Mouse (Mus musculus) kidney, adult 9 months (tissue): ENCODE measurements around the gene Ptges3.
"Not testable (repeated sequence)": the region's sequence is repeated elsewhere in the genome, so short reads cannot be mapped to it uniquely, and the experiment has no call there.

Experiments
- DNase-seq: peaks from one replicate; pipeline ENCODE4 v3.0.0; 2022

Ptges3 gene

DNA sequence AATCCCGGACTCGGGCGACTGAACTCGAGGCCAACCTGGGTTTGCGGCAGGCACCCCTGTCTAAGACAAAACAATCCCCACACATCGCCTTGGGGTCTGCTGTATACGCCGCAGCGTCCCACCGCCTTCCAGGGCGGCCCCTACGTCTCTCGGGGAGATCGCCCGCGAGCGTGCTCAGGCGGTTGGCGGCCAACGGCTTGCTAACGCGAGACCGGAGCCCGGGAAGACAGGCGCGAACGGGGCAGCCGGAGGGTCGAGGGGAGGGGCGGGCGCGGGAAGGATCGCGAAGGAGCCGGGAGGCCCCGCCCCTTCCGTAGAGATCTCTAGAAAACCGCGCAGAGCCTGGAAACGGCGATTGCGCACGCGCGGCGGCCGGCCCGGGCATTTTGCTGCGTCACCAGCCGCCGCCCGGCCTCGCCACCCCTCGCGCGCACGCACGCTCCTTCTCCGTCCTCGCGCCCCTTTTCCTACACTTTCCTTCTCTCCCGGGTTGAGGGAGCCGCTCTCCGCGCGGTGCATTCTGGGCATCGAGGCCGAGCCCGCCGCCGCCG lies at the start of gene Ptges3:
TSS of gene Ptges3 (plus strand) at position 354 of the 551 bp plus-strand sequence.
- DNase-seq: peak; percentile 97

DNA sequence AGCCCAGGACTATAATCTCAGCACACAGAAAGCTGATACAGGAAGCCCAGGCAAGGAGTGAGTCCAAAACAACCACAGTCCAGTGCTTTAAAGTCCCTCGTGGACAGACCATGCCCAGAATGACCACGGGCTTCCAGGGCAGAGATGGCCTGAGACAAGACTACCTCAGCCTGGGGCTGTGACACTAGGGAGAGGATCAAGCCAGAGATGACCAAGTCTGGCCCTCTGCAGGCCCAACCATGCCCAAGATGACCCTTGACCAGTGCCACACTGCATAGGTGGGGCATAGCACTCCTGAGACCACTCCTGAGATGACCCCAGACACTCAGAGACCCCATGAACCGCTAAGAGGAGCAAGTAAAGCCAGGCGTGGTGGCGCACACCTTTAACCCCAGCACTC lies 49.0 kb upstream of the Ptges3 start:
- no peak for DNase-seq

DNA sequence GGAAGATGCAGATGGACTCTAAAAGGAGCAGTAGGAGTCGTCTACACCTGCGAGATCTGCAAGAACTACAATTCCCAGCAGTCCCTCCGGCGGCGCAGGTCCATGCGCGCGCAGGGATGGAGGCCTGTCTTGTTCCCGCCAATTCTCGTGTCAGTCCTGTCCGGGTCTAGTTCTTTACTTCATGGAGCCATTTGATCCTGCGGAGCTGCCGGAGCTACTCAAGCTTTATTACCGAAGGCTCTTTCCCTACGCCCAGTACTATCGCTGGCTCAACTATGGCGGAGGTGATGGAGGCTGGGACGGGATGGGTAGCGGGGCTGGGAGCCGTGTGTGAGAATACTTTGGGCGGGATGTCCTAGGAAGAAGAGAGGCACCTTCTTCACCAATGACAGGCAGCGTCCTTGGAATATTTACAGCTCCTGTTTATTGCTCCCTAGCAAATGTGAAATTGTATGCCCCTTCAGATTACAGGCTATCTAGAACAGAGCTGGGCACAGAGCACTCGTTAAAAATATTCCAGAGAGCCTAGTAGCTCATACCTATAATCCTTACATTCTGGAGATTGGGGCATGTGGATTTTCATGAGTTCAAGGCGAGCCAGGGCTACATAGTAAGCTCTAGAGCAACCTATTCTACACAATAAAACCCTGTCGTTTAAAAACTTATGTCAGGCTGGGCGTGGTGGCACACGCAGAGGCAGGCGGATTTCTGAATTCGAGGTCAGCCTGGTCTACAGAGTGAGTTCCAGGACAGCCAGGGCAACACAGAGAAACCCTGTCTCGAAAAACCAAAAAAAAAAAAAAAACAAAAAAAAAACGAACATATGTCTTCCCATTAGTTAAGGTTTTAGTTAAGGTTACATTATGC lies 43.5 kb upstream of the Ptges3 start, which contains the start of gene Prim1:
TSS of gene Prim1 (plus strand) at position 101 of the 867 bp plus-strand sequence.
- peak; percentile 89 for DNase-seq

DNA sequence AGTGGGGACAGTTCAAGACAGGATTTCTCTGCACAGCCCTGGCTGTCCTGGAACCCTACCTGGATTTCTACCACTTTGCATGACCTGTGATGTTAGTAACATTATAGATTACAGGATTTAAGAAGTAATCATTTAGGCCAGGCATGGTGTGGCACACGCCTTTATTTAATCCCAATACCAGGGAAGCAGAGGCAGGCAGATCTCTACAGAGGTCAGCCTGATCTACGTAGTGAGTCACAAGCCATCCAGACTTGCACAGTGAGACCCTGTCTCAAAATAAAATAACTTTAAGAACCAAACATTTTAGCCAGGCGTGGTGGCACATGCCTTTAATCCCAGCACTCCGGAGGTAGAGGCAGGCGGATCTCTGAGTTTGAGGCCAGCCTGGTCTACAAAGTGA lies 36.6 kb upstream of the Ptges3 start:
- no peak for DNase-seq

DNA sequence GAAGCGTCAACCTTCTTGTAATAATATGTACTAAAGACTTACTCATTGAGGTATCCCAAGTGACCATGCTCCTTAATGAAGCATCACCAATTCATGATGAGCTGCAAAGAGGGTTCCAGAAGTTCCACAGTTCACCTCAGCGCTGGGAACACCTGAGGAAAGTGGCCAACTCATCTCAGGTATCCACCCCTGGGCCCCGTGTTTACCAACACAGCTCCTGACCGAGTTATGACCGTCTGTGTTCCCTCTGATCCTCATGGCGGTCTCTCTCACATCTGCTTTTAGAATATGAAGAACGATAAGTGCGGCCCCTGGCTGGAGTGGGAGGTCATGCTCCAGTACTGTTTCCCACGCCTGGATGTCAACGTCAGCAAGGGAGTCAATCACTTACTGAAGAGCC lies 35.3 kb upstream of the Ptges3 start:
- no peak for DNase-seq

DNA sequence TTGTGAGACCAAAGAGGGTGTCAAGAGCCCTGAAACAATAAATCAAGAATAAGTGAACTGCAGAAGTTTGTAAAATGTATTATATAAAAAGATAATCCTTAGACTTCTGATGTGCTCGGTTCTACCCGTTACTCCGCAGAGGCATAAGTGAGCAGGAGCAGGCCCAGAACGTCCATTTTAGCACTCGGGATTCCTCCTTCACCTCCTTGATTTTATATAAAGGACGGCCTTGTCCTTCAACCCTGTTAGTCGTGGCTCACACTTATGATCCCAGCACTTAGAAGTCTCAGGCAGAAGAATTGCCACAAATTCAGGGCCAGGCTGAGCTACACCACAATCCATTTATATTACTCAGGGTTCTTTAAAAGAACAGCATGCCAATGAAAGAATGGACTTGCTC lies 28.8 kb upstream of the Ptges3 start:
- no peak for DNase-seq

DNA sequence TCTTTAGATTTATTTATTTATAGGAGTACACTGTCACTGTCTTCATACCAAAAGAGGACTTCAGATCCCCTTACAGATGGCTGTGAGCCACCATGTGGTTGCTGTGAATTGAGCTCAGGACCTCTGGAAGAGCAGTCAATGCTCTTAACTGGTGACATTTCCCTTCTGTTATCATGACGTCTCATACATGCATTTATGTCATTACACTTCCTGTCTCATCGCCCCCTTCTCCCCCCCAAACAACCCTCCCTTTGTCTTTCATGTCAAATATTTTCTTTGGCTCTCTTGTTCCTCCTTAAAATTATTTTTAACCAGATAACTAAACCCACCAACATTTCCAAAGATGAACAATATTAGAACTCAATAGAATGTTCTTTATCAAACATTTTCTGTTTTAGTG lies 27.9 kb upstream of the Ptges3 start:
- DNase-seq: no peak

DNA sequence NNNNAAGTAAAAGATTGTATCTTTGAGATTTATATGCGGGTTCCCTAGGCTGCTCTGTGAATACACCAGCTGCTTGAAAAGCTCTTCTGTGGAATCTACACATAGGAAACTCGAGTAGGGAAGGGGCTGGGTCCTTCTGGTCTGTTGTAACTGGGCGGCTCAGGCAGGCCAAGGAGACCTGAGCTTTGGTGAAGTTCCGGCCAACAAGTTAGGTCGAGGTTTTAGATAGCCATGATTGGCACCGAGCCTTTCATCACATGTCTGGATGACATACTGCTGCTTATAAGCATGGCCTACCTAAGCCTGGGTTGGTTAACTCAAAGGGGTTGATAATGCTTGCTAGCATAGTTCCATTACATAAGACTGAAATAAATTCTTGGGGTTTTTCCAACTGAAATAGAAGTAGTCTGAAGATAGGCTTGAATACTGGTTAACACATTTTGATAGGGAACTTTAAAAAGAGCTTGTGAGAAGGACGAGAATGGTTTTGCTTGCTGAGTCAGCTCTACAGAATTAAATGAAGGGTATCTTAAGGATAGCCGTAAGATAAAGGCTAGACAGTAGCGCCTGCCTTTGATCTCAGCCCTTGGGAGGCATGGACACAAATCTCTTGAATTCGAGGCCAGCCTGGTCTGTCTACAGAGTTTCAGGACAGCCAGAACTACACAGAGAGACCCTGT lies 21.9 kb upstream of the Ptges3 start:
- DNase-seq: peak; percentile 64

DNA sequence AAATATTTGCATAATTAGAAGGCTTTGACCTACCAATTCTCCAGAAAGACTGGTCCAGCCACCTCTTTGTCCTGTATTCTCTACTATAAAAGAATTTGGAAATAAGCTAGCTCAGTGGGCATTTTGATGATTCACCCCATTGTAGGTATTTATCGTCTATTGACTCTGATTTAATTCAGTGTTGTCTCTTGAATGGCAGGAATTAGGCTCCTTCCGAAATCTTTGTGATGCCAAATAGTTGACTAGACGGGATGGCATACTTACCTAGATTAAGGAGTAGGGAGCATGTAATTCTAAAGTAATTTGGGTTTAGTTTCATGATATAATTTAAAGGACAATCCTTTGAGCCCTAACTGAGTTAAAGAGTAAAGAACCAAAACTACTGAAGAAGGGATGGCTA lies 20.8 kb upstream of the Ptges3 start:
- no peak for DNase-seq

DNA sequence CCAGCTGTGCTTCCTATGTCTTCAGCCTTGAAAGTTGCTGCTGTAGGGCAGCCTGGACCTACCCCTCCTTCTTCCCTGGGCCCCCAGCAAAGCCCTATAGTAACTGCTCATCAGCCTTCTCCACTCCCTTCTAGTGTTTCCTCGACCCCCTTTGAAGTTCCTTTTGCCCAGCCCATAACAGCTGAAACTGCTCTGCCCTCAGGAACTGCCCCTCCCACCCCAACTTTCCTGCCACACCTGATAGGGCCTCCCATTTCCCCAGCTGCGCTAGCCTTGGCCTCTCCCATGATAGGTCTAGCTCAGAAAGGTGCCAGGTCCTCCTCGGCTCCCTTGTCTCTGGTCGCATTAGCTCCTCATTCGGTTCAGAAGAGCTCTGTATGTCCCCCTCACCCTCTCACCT lies 19.6 kb upstream of the Ptges3 start:
- no peak for DNase-seq

DNA sequence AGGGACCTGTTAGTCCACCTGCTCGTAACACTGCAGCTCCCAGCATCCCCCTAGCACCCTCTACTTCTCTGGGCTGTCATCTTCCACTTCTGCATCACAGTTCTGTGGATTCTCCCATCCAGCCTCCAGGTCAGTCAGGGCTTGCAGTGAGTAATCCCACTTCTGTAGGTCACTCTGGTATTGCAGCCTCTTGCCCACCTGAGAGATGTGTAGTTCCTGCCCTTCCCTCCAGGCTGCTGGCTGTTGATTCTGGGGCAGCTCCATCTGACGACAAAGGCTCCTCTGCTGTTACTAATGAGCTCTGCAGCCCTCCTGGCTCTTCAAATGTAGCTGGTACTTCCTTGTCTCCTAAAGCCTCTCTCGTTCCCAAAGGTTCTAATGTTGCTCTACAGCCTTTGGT lies 18.9 kb upstream of the Ptges3 start:
- no peak for DNase-seq

DNA sequence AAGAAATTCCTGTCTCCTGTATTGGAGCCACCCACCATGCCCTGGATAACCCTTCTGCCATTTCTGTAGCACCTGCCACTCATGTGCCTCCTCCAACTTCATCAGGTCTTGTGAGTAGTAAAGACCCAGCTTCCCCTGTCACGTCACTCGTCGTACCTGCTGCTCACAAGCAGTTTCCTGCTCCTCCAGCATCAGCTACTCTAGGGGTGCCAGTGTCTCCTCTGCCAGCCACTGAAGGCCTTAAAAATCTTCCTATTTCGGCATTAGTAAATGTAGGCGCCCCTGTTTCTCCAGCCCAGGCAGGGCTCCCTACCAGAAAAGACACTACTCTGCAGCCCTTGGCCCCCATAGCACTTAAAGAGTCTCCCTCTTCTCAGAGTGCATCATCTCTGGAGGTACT lies 18.5 kb upstream of the Ptges3 start:
- no peak for DNase-seq

DNA sequence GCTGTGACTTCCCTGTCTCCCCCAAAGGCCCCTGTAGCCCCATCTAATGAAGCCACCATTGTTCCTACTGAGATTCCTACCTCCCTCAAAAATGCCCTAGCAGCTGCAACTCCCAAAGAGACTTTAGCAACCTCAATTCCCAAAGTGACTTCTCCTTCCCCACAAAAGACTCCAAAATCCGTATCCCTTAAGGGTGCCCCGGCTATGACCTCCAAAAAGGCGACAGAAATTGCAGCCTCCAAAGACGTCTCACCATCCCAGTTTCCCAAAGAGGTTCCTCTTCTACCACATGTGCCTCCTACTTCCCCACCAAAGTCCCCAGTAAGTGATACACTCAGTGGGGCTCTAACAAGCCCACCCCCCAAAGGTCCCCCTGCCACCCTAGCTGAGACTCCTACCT lies 17.1 kb upstream of the Ptges3 start:
- no peak for DNase-seq

DNA sequence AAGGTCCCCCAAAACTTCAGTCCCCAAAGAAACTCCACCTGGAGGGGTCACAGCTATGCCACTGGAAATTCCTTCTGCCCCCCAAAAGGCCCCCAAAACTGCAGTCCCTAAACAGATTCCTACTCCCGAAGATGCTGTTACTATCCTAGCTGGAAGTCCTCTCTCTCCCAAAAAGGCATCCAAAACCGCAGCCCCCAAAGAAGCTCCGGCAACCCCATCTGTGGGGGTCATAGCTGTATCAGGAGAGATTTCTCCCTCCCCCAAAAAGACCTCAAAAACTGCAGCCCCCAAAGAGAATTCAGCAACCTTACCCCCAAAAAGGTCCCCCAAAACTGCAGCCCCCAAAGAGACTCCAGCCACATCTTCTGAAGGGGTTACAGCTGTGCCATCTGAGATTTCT lies 16.3 kb upstream of the Ptges3 start:
- DNase-seq: no peak

DNA sequence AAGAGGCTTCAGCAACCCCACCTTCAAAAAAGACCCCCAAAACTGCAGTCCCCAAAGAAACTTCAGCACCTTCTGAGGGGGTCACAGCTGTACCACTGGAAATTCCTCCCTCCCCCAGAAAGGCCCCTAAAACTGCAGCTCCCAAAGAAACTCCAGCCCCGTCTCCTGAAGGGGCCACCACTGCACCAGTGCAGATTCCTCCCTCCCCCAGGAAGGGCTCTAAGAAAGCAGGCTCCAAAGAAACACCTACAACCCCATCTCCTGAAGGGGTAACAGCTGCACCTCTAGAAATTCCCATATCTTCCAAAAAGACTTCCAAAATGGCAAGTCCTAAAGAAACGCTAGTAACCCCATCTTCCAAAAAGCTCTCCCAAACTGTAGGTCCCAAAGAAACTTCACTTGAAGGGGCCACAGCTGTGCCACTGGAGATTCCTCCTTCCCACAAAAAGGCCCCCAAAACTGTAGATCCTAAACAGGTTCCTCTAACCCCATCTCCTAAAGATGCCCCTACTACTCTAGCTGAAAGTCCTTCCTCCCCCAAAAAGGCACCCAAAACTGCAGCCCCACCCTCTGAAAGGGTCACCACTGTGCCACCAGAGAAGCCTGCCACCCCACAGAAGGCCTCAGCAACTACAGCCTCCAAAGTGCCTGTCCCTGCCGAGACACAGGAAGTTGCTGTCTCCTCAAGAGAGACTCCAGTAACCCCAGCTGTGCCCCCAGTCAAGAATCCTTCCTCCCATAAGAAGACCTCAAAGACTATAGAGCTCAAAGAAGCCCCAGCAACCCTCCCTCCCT lies 15.5 kb upstream of the Ptges3 start:
- DNase-seq: no peak

DNA sequence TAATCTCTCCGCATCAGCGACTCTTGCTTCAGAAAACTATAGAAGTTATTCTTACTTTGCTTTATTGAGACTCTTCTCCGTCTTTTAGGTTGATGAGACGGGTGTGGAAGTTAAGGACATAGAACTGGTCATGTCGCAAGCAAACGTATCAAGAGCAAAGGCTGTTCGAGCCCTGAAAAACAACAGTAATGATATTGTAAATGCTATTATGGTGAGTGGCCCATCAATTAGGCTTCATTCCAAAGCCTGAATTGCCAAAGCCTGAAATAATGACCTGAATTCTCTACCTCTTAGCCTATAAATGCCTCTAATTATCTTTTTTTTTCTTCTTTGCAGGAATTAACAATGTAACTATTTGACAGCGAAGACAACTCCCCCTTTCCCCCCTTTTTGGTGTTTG lies 10.6 kb upstream of the Ptges3 start:
- no peak for DNase-seq

DNA sequence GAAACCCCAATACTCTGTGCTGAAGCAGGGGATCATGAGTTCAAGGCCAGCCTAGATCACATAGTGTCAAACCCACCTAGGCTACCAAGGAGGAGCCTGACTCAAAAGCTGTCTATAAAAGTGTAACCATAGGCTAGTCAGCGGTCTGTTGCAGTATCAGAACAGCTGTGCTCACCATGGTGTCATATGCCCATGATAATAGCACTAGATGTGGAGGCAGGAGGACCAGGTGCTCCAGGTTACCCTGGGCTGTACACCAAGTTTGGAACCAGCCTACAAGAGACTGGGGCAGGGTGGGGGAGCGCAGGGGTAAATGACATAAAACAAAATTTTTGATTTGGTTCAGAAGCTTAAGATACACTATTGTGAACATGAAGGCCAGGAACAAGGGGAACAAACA lies 9.0 kb upstream of the Ptges3 start:
- no peak for DNase-seq

DNA sequence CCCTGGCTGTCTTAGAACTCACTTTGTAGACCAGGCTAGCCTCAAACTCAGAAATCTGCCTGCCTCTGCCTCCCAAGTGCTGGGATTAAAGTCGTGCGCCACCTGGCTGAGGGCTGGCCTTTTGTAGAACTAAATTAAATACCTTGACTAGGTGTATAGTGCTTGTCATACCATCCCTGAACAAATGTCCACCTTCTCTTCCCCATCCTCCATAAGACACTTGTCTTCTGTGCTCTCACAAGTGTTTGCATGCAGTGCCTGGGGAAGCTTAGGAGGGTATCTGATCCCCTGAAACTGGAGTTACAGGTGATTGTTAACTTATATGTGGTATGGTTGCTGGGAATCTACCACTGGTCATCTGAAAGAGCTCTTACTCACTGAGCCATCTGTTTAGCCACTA lies 8.4 kb upstream of the Ptges3 start:
- no peak for DNase-seq

DNA sequence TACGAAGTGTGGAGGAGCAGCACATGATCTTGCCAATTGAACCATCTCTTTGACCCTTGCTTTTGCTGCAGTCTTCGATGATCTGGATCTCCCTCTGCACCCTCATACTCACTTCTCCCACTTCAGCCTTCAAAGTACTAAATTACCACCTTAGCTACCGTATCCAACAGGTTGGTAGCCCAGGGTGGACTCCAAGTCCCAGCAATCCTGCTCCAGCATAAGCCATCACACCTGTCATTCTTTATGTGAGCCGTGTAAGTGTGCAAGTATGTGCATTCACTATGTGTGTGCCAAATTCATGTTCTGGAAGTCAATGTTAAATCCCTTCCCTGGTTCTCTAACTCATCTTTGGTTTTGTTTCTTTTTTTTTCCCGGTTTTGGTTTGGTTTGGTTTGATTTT lies 7.2 kb upstream of the Ptges3 start:
- DNase-seq: no peak

DNA sequence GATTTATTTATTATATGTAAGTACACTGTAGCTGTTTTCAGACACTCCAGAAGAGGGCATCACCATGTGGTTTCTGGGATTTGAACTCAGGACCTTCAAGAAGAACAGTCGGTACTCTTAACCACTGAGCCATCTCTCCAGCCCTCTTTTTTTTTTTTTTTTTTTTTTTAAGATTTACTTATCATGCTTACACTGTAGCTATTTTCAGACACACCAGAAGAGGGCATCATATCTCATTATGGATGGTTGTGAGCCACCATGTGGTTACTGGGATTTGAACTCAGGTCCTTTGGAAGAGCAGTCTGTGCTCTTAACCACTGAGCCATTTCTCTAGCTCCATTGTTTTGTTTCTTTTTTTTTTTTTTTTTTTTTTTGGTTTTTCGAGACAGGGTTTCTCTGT lies 6.6 kb upstream of the Ptges3 start:
- not testable (repeated sequence) for DNase-seq

DNA sequence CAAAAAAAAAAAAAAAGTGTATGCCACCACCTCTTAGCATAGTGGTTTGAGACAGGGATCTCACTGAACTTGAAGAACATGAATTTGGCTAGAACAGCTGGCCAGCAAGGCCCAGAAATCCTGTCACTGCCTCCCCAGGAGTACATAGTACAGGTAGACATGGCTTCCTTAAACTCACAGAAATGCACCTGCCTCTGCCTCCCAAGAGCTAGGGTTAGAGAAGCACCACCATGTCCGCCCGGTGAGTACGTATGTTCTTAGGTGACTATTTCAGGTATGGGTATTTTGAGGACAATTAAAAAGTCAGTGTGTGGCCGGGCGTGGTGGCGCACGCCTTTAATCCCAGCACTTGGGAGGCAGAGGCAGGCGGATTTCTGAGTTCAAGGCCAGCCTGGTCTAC lies 5.8 kb upstream of the Ptges3 start:
- DNase-seq: no peak

DNA sequence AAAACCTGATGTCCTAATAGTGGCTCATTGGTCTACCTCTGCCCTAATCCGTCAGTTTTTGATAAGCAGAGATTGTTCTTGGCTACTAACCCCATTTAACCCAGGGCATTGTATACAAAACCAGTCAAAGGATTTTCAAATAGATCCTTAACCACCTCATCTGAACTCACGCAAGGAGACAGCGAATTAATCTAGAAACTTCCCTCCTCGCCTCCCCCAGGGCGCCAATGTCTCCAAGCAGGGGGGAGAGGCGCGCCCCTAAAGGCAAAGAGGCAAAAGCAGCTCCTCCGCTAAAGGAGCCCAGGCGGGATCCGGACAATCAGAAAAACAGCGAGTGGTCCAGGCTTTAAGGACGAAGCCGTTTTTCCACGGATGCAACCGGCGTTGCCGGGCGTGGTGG lies 570 bp upstream of the Ptges3 start:
- no peak for DNase-seq
